Comparison of ENCODE assay signal across 16 mouse cellular contexts in the genomic region with DNA sequence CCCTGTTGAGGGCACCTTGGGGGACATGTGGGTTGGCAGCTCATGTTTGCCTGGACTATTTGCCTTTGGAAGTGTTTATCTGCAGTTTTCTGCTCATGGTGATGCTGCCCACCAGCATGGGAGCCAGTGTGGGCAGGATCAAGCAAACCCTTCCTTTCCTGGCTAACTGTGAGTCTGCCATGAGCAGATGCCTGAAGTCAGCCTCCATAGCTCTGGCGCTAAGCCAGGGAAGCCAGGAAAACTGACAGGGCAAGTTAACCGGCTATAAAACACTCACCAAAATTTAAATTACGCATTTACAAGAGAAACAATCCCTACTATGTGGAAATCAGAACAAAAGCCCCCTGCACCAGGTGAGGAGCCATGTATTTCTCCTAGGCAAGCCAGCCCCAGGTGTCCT. TPM values are rescaled to one million over a fixed set of nuclear protein-coding genes. Genes with fewer than 3 reads are reported as not detected.
DNase-seq lines count a peak whose midpoint lies in the region; ATAC-seq lines count a peak whose summit lies in the region.
"Had no signal": no experiment of that assay in that cellular context is flagged by ENCODE, and none has a peak within 500 bp of the region (broad histone marks: within the 10 kb centered on the region; RNA-seq: fewer than 3 reads in every experiment).

No protein-coding gene starts in this region.

- ATAC-seq in heart, embryonic 12.5 days (ENCODE audit: insufficient number of reproducible peaks, low FRiP score): no peak
- ATAC-seq in limb, embryonic 13.5 days (ENCODE audit: low FRiP score, low read depth): no peak
- no peak for ATAC-seq in megakaryocyte, adult 5-6 weeks (ENCODE audit: poor library complexity, severe bottlenecking)
- ATAC-seq: liver, postnatal 0 days had no signal

- no peaks in the 10 kb centered on the region for H3K36me3 ChIP-seq in heart, embryonic 12.5 days
- H3K36me3 ChIP-seq in embryonic facial prominence, embryonic 10.5 days (replicated peaks): no peaks in the 10 kb centered on the region
- H3K36me3 ChIP-seq in limb, embryonic 13.5 days: no peaks in the 10 kb centered on the region

- H3K4me2 ChIP-seq in heart, embryonic 12.5 days: no peak overlapping the region
- H3K4me2 ChIP-seq in limb, embryonic 13.5 days (replicated peaks): no peak overlapping the region

- peaks cover 9% of the 10 kb centered on the region for H3K4me1 ChIP-seq in heart, embryonic 12.5 days (replicated peaks)
- H3K4me1 ChIP-seq in embryonic facial prominence, embryonic 10.5 days: peaks cover 30% of the 10 kb centered on the region
- H3K4me1 ChIP-seq in limb, embryonic 13.5 days: peaks cover 42% of the 10 kb centered on the region

- H3K4me3 ChIP-seq in heart, embryonic 12.5 days: no peak overlapping the region
- no peak overlapping the region for H3K4me3 ChIP-seq in embryonic facial prominence, embryonic 10.5 days
- no peak overlapping the region for H3K4me3 ChIP-seq in limb, embryonic 13.5 days

- H3K27ac ChIP-seq in heart, embryonic 12.5 days (ENCODE audit: poor library complexity, severe bottlenecking): 0 out of 2 replicates have a peak overlapping the region, but pooled peaks have one; percentile 2
- H3K27ac ChIP-seq in embryonic facial prominence, embryonic 10.5 days (replicated peaks): peak overlapping the region; percentile 51; the same call in 1 of the 2 replicates
- peak overlapping the region; percentile 72 for H3K27ac ChIP-seq in limb, embryonic 13.5 days
- H3K27ac ChIP-seq: macrophage had no signal

- WGBS in heart, embryonic 12.5 days: 56% methylated on average over 3 of the region's 3 CpGs
- 73% methylated on average over 3 of the region's 3 CpGs for WGBS in embryonic facial prominence, embryonic 10.5 days
- WGBS in limb, embryonic 13.5 days: 30% methylated on average over 3 of the region's 3 CpGs

- intact Hi-C loops in left cerebral cortex, postnatal 4 days (cut with DNase I): no loop called here

- DNase-seq in heart, postnatal 4 days: no peak
- peak; percentile 37 for DNase-seq in left cerebral cortex, postnatal 4 days
- no peak for DNase-seq in left cerebral cortex, adult 8-10 months (ENCODE audit: low spot score in 2 of 2)
- no peak for DNase-seq in embryonic facial prominence, embryonic 10.5 days (ENCODE audit: low spot score)
- DNase-seq in right cerebral cortex, postnatal 10 days (ENCODE audit: low spot score in 2 of 2): no peak
- DNase-seq: adrenal gland, postnatal 25 days; cerebellum, adult 18-20 months; heart, adult 18-20 months; heart, postnatal 36 days; kidney, adult 2 months; liver, postnatal 0 days; right cerebral cortex, adult 18-20 months had no signal

- no peaks in the 10 kb centered on the region for H3K27me3 ChIP-seq in heart, embryonic 12.5 days (replicated peaks)
- no peaks in the 10 kb centered on the region for H3K27me3 ChIP-seq in embryonic facial prominence, embryonic 10.5 days (replicated peaks; ENCODE audit: low read depth, poor library complexity, severe bottlenecking)
- H3K27me3 ChIP-seq in limb, embryonic 13.5 days: no peaks in the 10 kb centered on the region

- H3K9me3 ChIP-seq in heart, embryonic 12.5 days (replicated peaks): no peaks in the 10 kb centered on the region
- H3K9me3 ChIP-seq in embryonic facial prominence, embryonic 10.5 days: no peaks in the 10 kb centered on the region
- no peaks in the 10 kb centered on the region for H3K9me3 ChIP-seq in limb, embryonic 13.5 days

- H3K9ac ChIP-seq in heart, embryonic 12.5 days: no peak overlapping the region
- H3K9ac ChIP-seq in limb, embryonic 13.5 days: peak overlapping the region; percentile 39; the same call in 1 of the 2 replicates
- H3K9ac ChIP-seq: liver, postnatal 0 days had no signal

RNA-seq across cellular contexts. Expression of gene Faap20, which starts 25.2 kb away (rescaled TPM):
- polyA plus RNA-seq in heart, embryonic 12.5 days (2016; fragmentation: Nextera tagmentation; extraction: Ambion mirVana): 61.0 and 65.1 TPM in 2 replicates
- total RNA-seq in heart, postnatal 4 days (2021): 10 to 100 TPM; 31.7 to 31.9 TPM
- total RNA-seq in left cerebral cortex, postnatal 4 days (2021): 10 to 100 TPM; 32.1 to 33.0 TPM
- 10 to 100 TPM; 32.7 to 37.6 (median 34.4) TPM for total RNA-seq in left cerebral cortex, adult 8-10 months (2022)
- 99.6 and 100 TPM in 2 replicates for polyA plus RNA-seq in embryonic facial prominence, embryonic 10.5 days (2016; fragmentation: Nextera tagmentation; extraction: Ambion mirVana)
- 92.1 and 97.8 TPM in 2 replicates for polyA plus RNA-seq in limb, embryonic 13.5 days (2015; fragmentation: Nextera tagmentation; extraction: Ambion mirVana)
- 32.6 and 34.2 TPM in 2 replicates for total RNA-seq in megakaryocyte, adult 5-6 weeks (2015)
- total RNA-seq in megakaryocyte, adult 5-6 weeks (2017): 11.7 and 18.3 TPM in 2 replicates

RNA-seq across cellular contexts. Expression of gene Ski, which starts 52.5 kb away (rescaled TPM):
- 11.9 and 14.0 TPM in 2 replicates for polyA plus RNA-seq in heart, embryonic 12.5 days (2016; fragmentation: Nextera tagmentation; extraction: Ambion mirVana)
- total RNA-seq in heart, postnatal 4 days (2021): 10 to 100 TPM; 93.8 to 98.1 TPM
- total RNA-seq in left cerebral cortex, postnatal 4 days (2021): 100 to 1,000 TPM; 117 to 121 TPM
- 100 to 1,000 TPM; 118 to 126 (median 121) TPM for total RNA-seq in left cerebral cortex, adult 8-10 months (2022)
- 8.5 and 10.7 TPM in 2 replicates for polyA plus RNA-seq in embryonic facial prominence, embryonic 10.5 days (2016; fragmentation: Nextera tagmentation; extraction: Ambion mirVana)
- polyA plus RNA-seq in limb, embryonic 13.5 days (2015; fragmentation: Nextera tagmentation; extraction: Ambion mirVana): 24.4 and 24.8 TPM in 2 replicates
- 41.5 and 42.9 TPM in 2 replicates for total RNA-seq in megakaryocyte, adult 5-6 weeks (2015)
- total RNA-seq in megakaryocyte, adult 5-6 weeks (2017): 12.4 and 13.3 TPM in 2 replicates

Comparison
In these comparisons a context has a peak if more than half of its experiments do, and no peak if none do; other contexts are left out.
1. H3K27ac ChIP-seq: peak in every context shown above with its lines; median percentile 72 in limb, embryonic 13.5 days; 51 in embryonic facial prominence, embryonic 10.5 days; 2 in heart, embryonic 12.5 days.